Mouse (Mus musculus): ENCODE results near the gene Msh5.

DNA sequence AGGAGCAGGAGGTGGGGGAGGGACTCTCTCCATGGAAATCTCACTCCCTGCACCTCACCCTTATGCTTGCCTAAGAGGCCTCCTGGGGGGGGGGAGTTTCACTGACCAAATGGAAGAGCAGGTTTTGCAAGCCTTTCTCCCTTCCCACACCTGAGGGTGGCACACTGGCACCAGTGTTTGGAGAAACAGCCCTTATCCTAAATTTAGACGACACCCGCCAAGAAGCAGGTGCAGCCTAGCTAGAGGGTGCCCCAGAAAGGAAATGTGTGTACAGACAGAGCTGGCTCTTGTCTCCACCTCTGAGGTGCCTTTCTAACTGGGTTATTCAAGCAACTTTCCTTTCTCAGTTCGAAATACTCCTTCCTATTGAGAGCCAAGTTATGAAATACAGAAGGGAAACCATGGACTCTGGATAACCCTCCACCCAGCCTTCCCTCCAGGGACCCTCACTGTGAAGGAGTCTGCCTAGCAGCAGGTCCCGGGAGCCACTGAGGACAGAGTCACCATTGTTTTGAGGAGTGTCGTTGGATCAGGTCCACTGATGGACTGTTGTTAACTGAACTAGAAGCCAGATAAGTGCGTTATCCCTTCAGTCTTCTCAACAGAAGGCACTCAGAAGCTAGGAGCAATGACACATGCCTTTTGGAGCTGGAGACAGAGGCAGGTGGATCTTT, 24.1 kb upstream of the Msh5 start:
- TF ChIP-seq CTCF (IDR thresholded peaks at IDR 0.05; ENCODE audit: extremely low read depth, insufficient read length, insufficient replicate concordance, low read depth, low read length) (no peak), POLR2A (IDR thresholded peaks at IDR 0.05; ENCODE audit: low read depth, low read length) (no peak)
